Mouse (Mus musculus) embryonic facial prominence, embryonic 11.5 days (tissue): ENCODE measurements around the gene Tgfb1. TPM values are rescaled to one million over a fixed set of nuclear protein-coding genes. Genes with fewer than 3 reads are reported as not detected.
A peak's percentile ranks its signal among the peaks of the same experiment; 100 is the strongest.

Experiments
- ATAC-seq: fragments of 200-750 bp; cut with Nextera tagmentation; replicated peaks from 2 replicates; pipeline ENCODE4 v1.8.0; 2017; ENCODE audit warnings: low read depth; ENCODE audit not compliant: insufficient number of reproducible peaks, low FRiP score, low TSS enrichment
- DNase-seq: peaks from one replicate; pipeline ENCODE4 v3.0.0-alpha.2; 2015; ENCODE audit warnings: low spot score
- H3K27ac ChIP-seq: fragments of 300-500 bp; sonication (generic); replicated peaks from 2 replicates; pipeline ENCODE4 v1.5.1; 2014; ENCODE audit warnings: mild to moderate bottlenecking, low read depth, low read length, control low read depth
- H3K27me3 ChIP-seq: fragments of 300-500 bp; sonication (generic); 2 replicates; pipeline ENCODE4 v1.6.1; 2014; ENCODE audit warnings: mild to moderate bottlenecking, low read length, moderate library complexity, mixed read lengths; ENCODE audit not compliant: control insufficient read depth, insufficient read depth
- H3K36me3 ChIP-seq: fragments of 300-500 bp; sonication (generic); replicated peaks from 2 replicates; pipeline ENCODE4 v1.6.1; 2014; ENCODE audit warnings: low read depth, mild to moderate bottlenecking, low read length, moderate library complexity, mixed read lengths; ENCODE audit not compliant: control insufficient read depth, insufficient read depth
- H3K4me1 ChIP-seq: fragments of 300-500 bp; sonication (generic); 2 replicates; pipeline ENCODE4 v1.6.1; 2014; ENCODE audit warnings: low read length, mixed read lengths; ENCODE audit not compliant: control insufficient read depth, insufficient read depth
- H3K4me2 ChIP-seq: fragments of 300-500 bp; sonication (generic); 2 replicates; pipeline ENCODE4 v1.6.1; 2014; ENCODE audit warnings: low read depth, mild to moderate bottlenecking, control low read depth, low read length, moderate library complexity
- H3K4me3 ChIP-seq: fragments of 300-500 bp; sonication (generic); 2 replicates; pipeline ENCODE4 v1.5.1; 2014; ENCODE audit warnings: low read depth, low read length, control low read depth
- H3K9ac ChIP-seq: fragments of 300-500 bp; sonication (generic); replicated peaks from 2 replicates; pipeline ENCODE4 v1.6.1; 2014; ENCODE audit warnings: mild to moderate bottlenecking, control low read depth, low read length
- H3K9me3 ChIP-seq: fragments of 300-500 bp; sonication (generic); replicated peaks from 2 replicates; pipeline ENCODE4 v1.6.1; 2016; ENCODE audit warnings: mild to moderate bottlenecking, low read length, inconsistent platforms, mixed read lengths; ENCODE audit not compliant: control insufficient read depth
- WGBS: fragments of 180-500 bp; shearing (Covaris S2); extraction: QIAGEN DNeasy Blood & Tissue Kit; methylation state at CpG from one replicate; pipeline ENCODE4 v1.1.7; 2014; 5-methylcytosine and 5-hydroxymethylcytosine counted together
- polyA plus RNA-seq: library from polyadenylated mRNA; unstranded; fragments of >200 nt; fragmentation: Nextera tagmentation; extraction: Ambion mirVana; gene quantifications from 2 replicates; pipeline ENCODE4 v1.2.1, GENCODE M21; 2014

The Tgfb1 gene
- polyA plus RNA-seq, 1 experiment from 2014 or later, result 1.5 TPM

DNA sequence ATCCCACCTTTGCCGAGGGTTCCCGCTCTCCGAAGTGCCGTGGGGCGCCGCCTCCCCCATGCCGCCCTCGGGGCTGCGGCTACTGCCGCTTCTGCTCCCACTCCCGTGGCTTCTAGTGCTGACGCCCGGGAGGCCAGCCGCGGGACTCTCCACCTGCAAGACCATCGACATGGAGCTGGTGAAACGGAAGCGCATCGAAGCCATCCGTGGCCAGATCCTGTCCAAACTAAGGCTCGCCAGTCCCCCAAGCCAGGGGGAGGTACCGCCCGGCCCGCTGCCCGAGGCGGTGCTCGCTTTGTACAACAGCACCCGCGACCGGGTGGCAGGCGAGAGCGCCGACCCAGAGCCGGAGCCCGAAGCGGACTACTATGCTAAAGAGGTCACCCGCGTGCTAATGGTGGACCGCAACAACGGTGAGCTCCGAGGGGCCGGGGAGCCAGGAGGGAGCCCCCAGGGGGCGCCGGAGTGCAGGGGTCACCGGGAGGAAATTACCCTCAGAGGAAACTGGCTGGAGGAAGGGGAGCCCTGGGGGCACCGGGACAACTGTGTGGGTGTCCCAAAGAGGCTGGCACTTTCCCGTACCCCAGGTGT, 1.1 kb downstream of the Tgfb1 start:
- WGBS, result 1% methylated on average over 46 of the region's 47 CpGs
- Histone ChIP-seq H3K4me2 (peak overlapping the region; percentile 90), H3K36me3 (no peaks in the 10 kb centered on the region), H3K27me3 (peaks cover 33% of the 10 kb centered on the region), H3K9ac (peak overlapping the region; percentile 18; the same call in 1 of the 2 replicates), H3K4me1 (peaks cover 10% of the 10 kb centered on the region), H3K27ac (no peak overlapping the region), H3K9me3 (no peaks in the 10 kb centered on the region), H3K4me3 (peak overlapping the region; percentile 55)
- no peak; the same call in 1 of the 2 replicates for ATAC-seq
- peak; percentile 20 for DNase-seq

DNA sequence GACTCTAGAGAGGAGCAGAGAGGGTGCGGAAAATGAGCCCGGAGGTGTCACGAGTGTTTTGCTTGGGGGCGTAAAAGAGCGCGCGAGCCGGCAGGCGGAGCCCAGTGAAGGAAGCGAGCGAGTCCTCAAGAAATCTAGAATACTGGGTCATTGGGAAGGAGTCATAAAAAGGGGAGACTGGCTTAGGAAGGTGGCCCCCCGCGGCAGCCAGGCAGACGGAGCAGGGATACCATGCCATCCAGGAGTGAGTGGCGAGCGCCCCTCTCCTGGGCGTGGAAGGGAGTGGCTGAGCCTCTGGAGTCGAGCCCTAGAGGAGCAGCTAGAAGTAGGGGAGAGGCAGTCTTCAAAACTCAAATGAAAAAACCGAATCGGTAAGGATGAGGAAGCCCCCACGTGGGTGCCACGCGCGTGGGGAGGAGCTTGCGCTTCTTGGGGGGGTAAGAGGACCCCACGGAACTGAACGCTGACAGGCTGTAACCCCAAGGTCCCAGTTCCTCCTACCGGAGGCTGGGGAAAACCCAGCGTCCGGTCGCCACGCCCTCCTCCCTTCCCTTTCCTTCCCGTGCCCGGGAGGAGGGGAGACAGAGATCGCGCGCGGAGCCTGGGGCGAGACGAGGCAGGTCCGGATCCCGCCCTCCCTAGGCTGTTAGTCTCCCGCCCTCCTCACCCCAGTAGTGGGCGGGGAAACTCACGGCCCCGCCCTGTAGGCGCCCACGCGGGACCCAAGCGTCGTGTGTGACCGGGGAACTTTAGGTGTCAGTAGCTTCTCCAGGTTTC, 2.2 kb downstream of the Tgfb1 start:
- H3K27me3 ChIP-seq, result peaks cover 33% of the 10 kb centered on the region
- no peaks in the 10 kb centered on the region for H3K36me3 ChIP-seq
- DNase-seq (peak; percentile 66), ATAC-seq (0 out of 2 replicates have a peak, but pooled peaks have one; percentile 15)
- peak overlapping the region; percentile 90 for H3K4me2 ChIP-seq
- WGBS, result 1% methylated on average over 48 of the region's 52 CpGs
- no peaks in the 10 kb centered on the region for H3K9me3 ChIP-seq
- peak overlapping the region; percentile 55 for H3K4me3 ChIP-seq
- H3K27ac ChIP-seq, result no peak overlapping the region
- H3K9ac ChIP-seq, result peak overlapping the region; percentile 42; the same call in 1 of the 2 replicates
- H3K4me1 ChIP-seq, result peaks cover 10% of the 10 kb centered on the region

DNA sequence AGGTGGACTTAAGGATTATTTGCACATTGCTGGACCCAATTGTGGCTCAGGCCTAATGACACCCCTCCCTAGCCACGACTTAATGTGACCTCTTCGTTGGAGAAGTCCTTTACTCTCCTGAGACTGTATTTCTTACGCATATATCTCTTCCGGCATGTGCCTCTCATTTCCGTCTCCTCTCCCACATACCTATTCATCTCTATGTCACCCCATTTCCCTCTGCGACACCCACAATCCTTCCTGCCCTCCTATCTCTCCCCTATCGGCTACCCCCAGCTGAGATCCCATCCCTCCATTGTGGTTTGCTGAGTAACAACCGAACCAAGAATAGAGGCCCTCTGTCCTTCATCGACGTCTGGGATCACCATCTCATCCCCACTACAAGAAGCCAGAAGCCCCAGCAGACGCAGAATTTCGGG, 2.8 kb downstream of the Tgfb1 start:
- ATAC-seq (no peak), DNase-seq (no peak)
- Histone ChIP-seq H3K36me3 (no peaks in the 10 kb centered on the region), H3K9ac (no peak overlapping the region), H3K4me2 (peak overlapping the region; percentile 90), H3K27ac (no peak overlapping the region), H3K4me1 (peaks cover 10% of the 10 kb centered on the region), H3K27me3 (peaks cover 33% of the 10 kb centered on the region), H3K4me3 (peak overlapping the region; percentile 55), H3K9me3 (no peaks in the 10 kb centered on the region)
- 9% methylated on average over 12 of the region's 12 CpGs for WGBS

DNA sequence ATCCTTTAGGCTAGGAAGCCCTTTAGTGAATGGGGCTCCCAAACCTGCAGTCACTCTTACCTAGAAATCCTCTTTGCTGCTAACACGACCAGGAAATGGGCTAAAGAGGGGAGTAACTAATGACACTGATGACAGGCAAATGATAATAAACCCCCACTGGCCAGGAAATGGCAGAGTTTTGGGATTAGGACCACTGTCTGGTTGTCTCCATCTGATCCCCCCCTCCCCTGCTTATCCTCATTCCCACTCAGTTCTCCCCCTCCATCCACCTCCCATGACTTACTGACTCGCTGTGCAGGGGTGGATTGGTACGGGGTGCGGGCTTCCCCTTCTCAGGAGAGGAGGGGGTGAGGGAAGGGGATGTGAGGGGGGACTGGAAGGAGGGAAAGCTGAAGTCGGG, 3.2 kb downstream of the Tgfb1 start:
- no peak overlapping the region for H3K4me3 ChIP-seq
- ATAC-seq, result no peak
- H3K4me2 ChIP-seq, result no peak overlapping the region
- no peak for DNase-seq
- WGBS, result 46% methylated on average over 5 of the region's 5 CpGs
- H3K27me3 ChIP-seq, result peaks cover 33% of the 10 kb centered on the region
- H3K36me3 ChIP-seq, result no peaks in the 10 kb centered on the region
- no peaks in the 10 kb centered on the region for H3K9me3 ChIP-seq
- no peak overlapping the region for H3K9ac ChIP-seq
- peaks cover 10% of the 10 kb centered on the region for H3K4me1 ChIP-seq
- H3K27ac ChIP-seq, result no peak overlapping the region

DNA sequence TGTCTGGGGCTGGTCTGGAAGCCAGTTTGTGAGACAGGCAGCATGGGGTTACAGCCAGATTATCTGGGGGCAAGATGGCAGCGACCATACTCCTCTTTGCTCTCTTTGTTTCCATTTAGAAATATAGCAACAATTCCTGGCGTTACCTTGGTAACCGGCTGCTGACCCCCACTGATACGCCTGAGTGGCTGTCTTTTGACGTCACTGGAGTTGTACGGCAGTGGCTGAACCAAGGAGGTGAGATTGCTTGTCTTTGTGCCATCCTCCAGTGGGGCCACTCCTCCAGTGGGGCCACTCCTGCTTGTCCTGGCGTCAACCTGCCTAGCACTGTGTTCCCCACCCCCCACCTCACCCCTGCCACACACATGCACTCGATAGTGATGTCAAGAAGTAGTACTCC, 7.3 kb downstream of the Tgfb1 start:
- Histone ChIP-seq H3K4me3 (no peak overlapping the region), H3K4me2 (no peak overlapping the region), H3K36me3 (no peaks in the 10 kb centered on the region), H3K9ac (no peak overlapping the region), H3K27me3 (peaks cover 8% of the 10 kb centered on the region), H3K27ac (no peak overlapping the region), H3K4me1 (peaks cover 4% of the 10 kb centered on the region; the same call in 1 of the 2 replicates), H3K9me3 (no peaks in the 10 kb centered on the region)
- DNase-seq, result no peak
- no peak for ATAC-seq
- WGBS, result 68% methylated on average over 8 of the region's 8 CpGs

DNA sequence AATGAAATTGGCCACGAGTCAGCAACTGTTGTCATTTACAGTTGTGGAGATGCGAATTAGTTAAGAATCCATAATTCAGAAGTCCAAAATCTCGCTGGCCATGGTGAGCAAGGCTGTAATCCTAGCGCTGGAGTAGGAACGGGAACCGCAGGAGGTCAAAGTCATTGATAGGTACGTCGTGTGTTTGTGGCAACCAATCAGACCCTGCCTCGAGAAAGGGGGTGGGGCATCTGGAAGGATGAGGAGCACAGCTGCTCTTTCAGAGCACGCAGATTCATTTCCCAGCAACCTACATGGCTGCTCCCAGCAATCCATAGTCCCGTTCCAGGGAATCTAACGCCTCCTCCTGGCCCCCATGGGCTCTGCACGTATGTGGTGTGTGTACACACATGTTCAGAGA, 13.0 kb downstream of the Tgfb1 start:
- Histone ChIP-seq H3K9me3 (no peaks in the 10 kb centered on the region; the same call in none of the 2 replicates), H3K9ac (no peak overlapping the region), H3K27ac (no peak overlapping the region), H3K4me2 (no peak overlapping the region), H3K27me3 (peaks cover 7% of the 10 kb centered on the region; the same call in 1 of the 2 replicates), H3K4me3 (no peak overlapping the region), H3K4me1 (peaks cover 4% of the 10 kb centered on the region; the same call in 1 of the 2 replicates), H3K36me3 (no peaks in the 10 kb centered on the region)
- DNase-seq (no peak), ATAC-seq (no peak)
- WGBS, result 52% methylated on average over 13 of the region's 13 CpGs

DNA sequence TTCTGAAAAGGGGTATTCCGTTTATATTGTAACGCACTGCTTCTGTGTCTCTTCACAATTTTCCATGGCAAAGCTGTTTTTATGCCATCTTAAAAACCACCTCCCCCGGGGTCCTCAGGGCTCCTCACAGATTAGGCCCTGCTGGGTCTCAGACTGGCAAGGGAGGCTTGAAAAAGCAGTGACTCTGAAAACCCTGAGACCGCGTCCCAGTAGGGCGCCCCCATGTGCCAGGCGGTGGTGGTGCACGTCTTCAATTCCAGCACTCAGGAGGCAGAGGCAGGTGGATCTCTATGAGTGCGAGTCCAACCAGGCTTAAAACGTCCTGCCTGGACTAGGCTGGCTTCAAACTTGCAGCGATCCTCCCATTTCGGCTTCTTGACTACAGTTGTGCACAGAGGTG, 13.9 kb downstream of the Tgfb1 start:
- Histone ChIP-seq H3K4me2 (no peak overlapping the region), H3K4me3 (no peak overlapping the region), H3K36me3 (no peaks in the 10 kb centered on the region), H3K27me3 (peaks cover 7% of the 10 kb centered on the region; the same call in 1 of the 2 replicates), H3K9me3 (no peaks in the 10 kb centered on the region; the same call in none of the 2 replicates), H3K9ac (no peak overlapping the region), H3K4me1 (peaks cover 4% of the 10 kb centered on the region; the same call in 1 of the 2 replicates), H3K27ac (no peak overlapping the region)
- WGBS, result 76% methylated on average over 12 of the region's 12 CpGs
- no peak for DNase-seq
- no peak for ATAC-seq

DNA sequence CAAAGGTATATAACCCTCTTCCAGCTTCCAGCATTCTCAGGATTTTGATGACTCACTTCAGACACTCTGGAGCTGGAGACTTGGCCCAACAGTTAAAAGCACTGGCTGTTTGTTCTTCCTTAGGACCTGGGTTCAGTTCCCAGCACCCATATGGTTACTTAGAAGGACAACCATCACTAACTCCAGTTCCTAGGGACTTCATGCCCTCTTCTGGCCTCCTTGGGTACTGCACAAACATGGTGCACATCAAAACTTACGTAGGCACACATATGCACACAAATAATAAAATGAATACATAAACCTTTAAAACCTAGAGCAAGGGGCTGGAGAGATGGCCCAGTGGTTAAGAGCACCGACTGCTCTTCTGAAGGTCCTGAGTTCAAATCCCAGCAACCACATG, 15.5 kb downstream of the Tgfb1 start:
- H3K27ac ChIP-seq, result no peak overlapping the region
- H3K9ac ChIP-seq, result no peak overlapping the region
- peaks cover 4% of the 10 kb centered on the region; the same call in 1 of the 2 replicates for H3K4me1 ChIP-seq
- 95% methylated on average over 2 of the region's 2 CpGs for WGBS
- no peaks in the 10 kb centered on the region; the same call in none of the 2 replicates for H3K9me3 ChIP-seq
- no peaks in the 10 kb centered on the region for H3K36me3 ChIP-seq
- no peak overlapping the region for H3K4me2 ChIP-seq
- no peak for ATAC-seq
- H3K4me3 ChIP-seq, result no peak overlapping the region
- DNase-seq, result no peak
- H3K27me3 ChIP-seq, result peaks cover 7% of the 10 kb centered on the region; the same call in 1 of the 2 replicates
